Mouse (Mus musculus): Measurements from ENCODE around the gene Tmem127. TPM values are rescaled to one million over a fixed set of nuclear protein-coding genes. Genes with fewer than 3 reads are reported as not detected.
"Not testable (repeated sequence)": the region's sequence is repeated elsewhere in the genome, so short reads cannot be mapped to it uniquely, and the experiment has no call there.

Gene Tmem127
- polyA plus RNA-seq, 1 experiment = 11.3 TPM

- Histone ChIP-seq H3K4me1 (peaks cover 36% of the 10 kb centered on the region), H3K4me3 (replicated peaks) (no peak overlapping the region), H3K9me3 (no peaks in the 10 kb centered on the region), H3K36me3 (replicated peaks; ENCODE audit: low read length) (peaks cover 59% of the 10 kb centered on the region), H3K27me3 (replicated peaks) (no peaks in the 10 kb centered on the region)
- TF ChIP-seq GATA1 (IDR thresholded peaks at IDR 0.05; ENCODE audit: borderline replicate concordance, low read length) (no peak), FLI1 (IDR thresholded peaks at IDR 0.05; ENCODE audit: low read length) (no peak)
Measured at GRCm38 (mm10) chr2:127259340-127259739, 11.6 kb downstream of the Tmem127 start.

DNA sequence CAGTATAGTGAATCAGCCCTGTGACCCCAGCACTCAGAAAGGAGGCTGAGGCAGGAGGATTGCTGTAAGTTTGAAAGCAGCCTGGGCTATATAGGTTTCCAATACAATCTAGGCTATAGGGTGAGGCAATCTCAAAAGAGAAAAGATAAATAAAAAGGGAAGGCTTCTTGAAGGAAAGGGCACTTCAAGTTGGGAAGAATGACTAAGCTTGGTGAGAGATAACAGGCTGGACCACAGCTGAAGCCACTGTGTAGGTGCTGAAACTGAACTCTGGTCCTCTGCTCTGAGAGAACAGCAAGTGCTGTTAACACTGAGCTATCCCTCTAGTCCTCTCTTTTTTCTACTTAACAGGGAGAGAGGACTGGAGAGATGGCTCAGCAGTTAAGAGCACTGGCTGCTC, 14.8 kb downstream of the Tmem127 start:
- no peak for TF ChIP-seq GATA1 (IDR thresholded peaks at IDR 0.05; ENCODE audit: borderline replicate concordance, low read length)
- no peak for TF ChIP-seq FLI1 (IDR thresholded peaks at IDR 0.05; ENCODE audit: low read length)

GRCm38 (mm10) chr2:127267854-127268253, 20.1 kb downstream of the Tmem127 start:
- TF ChIP-seq FLI1 (IDR thresholded peaks at IDR 0.05; ENCODE audit: low read length) (no peak), GATA1 (IDR thresholded peaks at IDR 0.05; ENCODE audit: borderline replicate concordance, low read length) (no peak)
- H3K4me3 ChIP-seq (replicated peaks) = no peak overlapping the region
- no peaks in the 10 kb centered on the region for H3K27me3 ChIP-seq (replicated peaks)

More for the DNA sequence above, 14.8 kb downstream of the Tmem127 start:
- Histone ChIP-seq H3K4me3 (replicated peaks) (no peak overlapping the region), H3K27me3 (replicated peaks) (no peaks in the 10 kb centered on the region), H3K9me3 (no peaks in the 10 kb centered on the region), H3K36me3 (replicated peaks; ENCODE audit: low read length) (peaks cover 33% of the 10 kb centered on the region), H3K4me1 (peaks cover 20% of the 10 kb centered on the region)

DNA sequence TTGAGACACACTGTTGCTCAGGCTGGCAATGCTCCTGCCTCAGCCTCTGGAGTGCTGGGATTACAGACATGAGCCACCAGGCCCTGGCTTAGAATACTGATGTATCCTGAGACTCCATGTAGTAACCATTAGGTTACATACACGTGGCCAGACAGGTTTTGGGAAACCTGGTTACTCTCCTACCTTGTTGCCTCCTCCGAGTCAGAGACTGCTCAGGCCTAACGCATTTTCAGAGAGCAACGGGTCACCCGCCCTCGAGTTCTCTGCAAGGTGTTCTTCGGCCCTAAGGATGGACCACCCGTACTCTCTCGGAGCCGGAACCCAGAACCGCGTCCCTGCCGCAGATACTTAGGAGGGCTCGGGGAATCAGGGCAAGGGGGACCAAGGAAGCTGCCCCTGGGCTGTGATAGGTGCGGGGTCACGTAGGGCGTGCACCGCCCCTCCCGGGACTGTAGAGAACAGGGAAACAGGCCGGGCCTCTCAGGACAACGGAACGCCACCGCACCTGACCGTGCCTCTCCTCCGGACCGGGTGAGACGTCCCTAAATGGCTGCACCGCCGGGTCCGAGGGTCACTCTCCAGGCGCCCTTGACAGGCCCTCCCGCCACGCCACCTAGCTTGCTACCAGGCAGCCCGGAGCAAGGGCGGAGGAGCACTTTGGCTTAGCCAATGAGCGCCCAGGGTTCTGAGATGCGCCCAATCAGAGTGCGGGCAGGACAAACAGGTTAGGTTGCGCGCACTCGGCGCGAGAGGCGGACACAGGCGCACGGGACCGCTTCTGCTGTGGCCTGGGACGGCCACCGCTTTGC, 22.0 kb downstream of the Tmem127 start, which contains the start of gene Stard7:
TSS of gene Stard7 (plus strand) at position 728 of the 809 bp plus-strand sequence.
- Histone ChIP-seq H3K27me3 (replicated peaks) (no peaks in the 10 kb centered on the region), H3K4me3 (replicated peaks) (peak within 1 kb of the TSS; percentile 99), H3K9me3 (no peaks in the 10 kb centered on the region), H3K36me3 (replicated peaks; ENCODE audit: low read length) (peaks cover 3% of the 10 kb centered on the region), H3K4me1 (peaks cover 34% of the 10 kb centered on the region)
- TF ChIP-seq GATA1 (IDR thresholded peaks at IDR 0.05; ENCODE audit: borderline replicate concordance, low read length) = no peak
- no peak for TF ChIP-seq FLI1 (IDR thresholded peaks at IDR 0.05; ENCODE audit: low read length)

More at GRCm38 (mm10) chr2:127267854-127268253, 20.1 kb downstream of the Tmem127 start:
- Histone ChIP-seq H3K4me1 (peaks cover 30% of the 10 kb centered on the region), H3K36me3 (replicated peaks; ENCODE audit: low read length) (peaks cover 3% of the 10 kb centered on the region), H3K9me3 (no peaks in the 10 kb centered on the region)

GRCm38 (mm10) chr2:127270300-127271041, 22.8 kb downstream of the Tmem127 start:
- TF ChIP-seq FLI1 (IDR thresholded peaks at IDR 0.05; ENCODE audit: low read length) (no peak), GATA1 (IDR thresholded peaks at IDR 0.05; ENCODE audit: borderline replicate concordance, low read length) (no peak)
- peaks cover 38% of the 10 kb centered on the region for H3K4me1 ChIP-seq

DNA sequence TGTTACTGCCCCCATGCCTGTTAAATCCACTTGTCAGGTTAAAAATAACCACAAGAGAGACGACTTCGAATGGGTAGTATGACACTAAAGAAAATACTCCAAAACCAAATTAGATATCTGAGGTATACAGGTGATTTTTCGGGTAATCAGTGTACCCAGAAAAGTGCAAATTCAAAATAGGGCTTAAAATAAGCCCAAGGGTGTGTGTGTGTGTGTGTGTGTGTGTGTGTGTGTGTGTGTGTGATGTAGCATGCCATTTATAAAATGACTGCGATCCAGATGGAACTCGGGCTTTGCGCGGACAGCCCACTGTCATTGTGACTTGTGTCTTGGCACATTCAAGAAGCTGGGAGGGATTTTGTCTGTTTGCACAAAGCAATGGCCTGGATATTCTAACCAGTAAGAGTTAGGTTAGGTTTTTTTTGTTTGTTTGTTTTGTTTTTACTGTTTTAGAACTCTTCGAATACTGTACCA, 23.4 kb downstream of the Tmem127 start:
- TF ChIP-seq GATA1 (IDR thresholded peaks at IDR 0.05; ENCODE audit: borderline replicate concordance, low read length) = no peak
- TF ChIP-seq FLI1 (IDR thresholded peaks at IDR 0.05; ENCODE audit: low read length) = no peak
- H3K9me3 ChIP-seq = no peaks in the 10 kb centered on the region
- H3K4me3 ChIP-seq (replicated peaks) = peak overlapping the region; percentile 99
- H3K4me1 ChIP-seq = peaks cover 44% of the 10 kb centered on the region
- peaks cover 3% of the 10 kb centered on the region for H3K36me3 ChIP-seq (replicated peaks; ENCODE audit: low read length)
- H3K27me3 ChIP-seq (replicated peaks) = no peaks in the 10 kb centered on the region

More at GRCm38 (mm10) chr2:127270300-127271041, 22.8 kb downstream of the Tmem127 start:
- Histone ChIP-seq H3K4me3 (replicated peaks) (peak overlapping the region; percentile 99), H3K27me3 (replicated peaks) (no peaks in the 10 kb centered on the region), H3K9me3 (no peaks in the 10 kb centered on the region), H3K36me3 (replicated peaks; ENCODE audit: low read length) (peaks cover 3% of the 10 kb centered on the region)

GRCm38 (mm10) chr2:127272049-127272448, 24.3 kb downstream of the Tmem127 start:
- not testable (repeated sequence) for H3K36me3 ChIP-seq (replicated peaks; ENCODE audit: low read length); H3K4me3 ChIP-seq (replicated peaks); H3K9me3 ChIP-seq; H3K27me3 ChIP-seq (replicated peaks)
- peaks cover 50% of the 10 kb centered on the region for H3K4me1 ChIP-seq

DNA sequence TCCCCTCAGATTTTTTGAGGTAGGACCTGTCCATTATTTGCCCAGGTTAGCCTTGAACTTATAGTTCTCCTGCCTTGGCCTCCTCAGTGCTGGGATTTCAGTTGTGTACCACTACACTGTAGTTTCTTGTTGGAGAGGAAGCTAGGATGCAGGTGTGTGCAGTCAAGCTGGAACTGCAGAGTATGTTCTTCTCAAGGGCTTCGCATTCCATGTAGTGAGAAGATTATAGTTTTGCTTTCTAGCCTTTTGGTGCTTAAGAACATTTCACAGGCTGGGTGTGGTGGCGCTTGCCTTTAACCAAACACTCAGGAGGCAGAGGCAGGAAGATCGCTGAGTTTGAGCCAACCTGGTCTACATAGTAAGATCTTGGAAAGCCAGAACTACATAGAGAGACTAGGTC, 25.1 kb downstream of the Tmem127 start:
- Histone ChIP-seq H3K36me3 (replicated peaks; ENCODE audit: low read length) (no peaks in the 10 kb centered on the region), H3K4me1 (peaks cover 49% of the 10 kb centered on the region), H3K4me3 (replicated peaks) (no peak overlapping the region), H3K9me3 (no peaks in the 10 kb centered on the region), H3K27me3 (replicated peaks) (no peaks in the 10 kb centered on the region)
- no peak for TF ChIP-seq GATA1 (IDR thresholded peaks at IDR 0.05; ENCODE audit: borderline replicate concordance, low read length)

GRCm38 (mm10) chr2:127274590-127274989, 26.9 kb downstream of the Tmem127 start:
- Histone ChIP-seq H3K4me3 (replicated peaks) (no peak overlapping the region), H3K9me3 (no peaks in the 10 kb centered on the region), H3K4me1 (peaks cover 40% of the 10 kb centered on the region), H3K27me3 (replicated peaks) (no peaks in the 10 kb centered on the region), H3K36me3 (replicated peaks; ENCODE audit: low read length) (no peaks in the 10 kb centered on the region)
- TF ChIP-seq GATA1 (IDR thresholded peaks at IDR 0.05; ENCODE audit: borderline replicate concordance, low read length) = no peak
- TF ChIP-seq FLI1 (IDR thresholded peaks at IDR 0.05; ENCODE audit: low read length) = no peak

Measured in megakaryocyte, embryonic 14.5 days (primary cell).